In the genomic region with DNA sequence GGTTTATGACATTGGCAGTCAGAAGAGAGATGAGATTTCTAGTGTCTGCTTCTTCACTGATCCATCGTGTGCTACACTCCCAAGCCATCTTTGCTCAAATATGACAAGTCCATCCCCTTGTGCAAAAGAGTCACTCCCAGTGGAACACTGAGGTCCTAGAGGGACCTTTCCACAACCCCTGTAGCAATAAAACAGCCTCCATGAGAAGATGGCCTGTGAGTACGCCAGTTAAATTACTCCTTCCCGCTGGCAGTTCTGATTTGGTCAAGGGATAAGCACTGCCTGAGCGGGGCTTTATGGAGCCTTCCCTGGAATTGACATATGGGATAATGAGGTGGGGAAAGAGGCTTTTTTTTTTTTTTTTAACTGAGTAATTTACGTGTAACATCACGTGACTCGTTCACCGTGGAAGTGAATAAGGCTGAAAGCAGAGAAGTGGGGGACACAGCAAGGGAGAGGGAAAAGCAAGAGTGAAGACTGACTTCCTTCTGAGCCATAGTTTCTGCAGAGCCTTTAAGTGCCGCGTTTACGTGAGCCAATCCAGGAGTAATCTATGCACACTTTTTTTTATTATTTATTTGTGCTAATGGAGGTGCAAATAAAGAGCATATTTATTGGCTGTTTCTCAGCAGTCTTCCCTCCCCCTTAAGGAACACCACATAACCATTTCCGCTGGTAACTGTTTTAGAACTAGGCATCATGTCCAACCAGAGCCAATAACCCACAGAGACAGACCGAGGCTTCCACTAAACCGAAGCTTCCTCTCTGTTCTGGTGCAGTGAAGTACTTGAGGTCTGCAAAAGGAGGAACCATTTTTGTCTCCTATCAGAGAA, we compare ENCODE assay signal across 8 mouse cellular contexts. TPM values are rescaled to one million over a fixed set of nuclear protein-coding genes. Genes with fewer than 3 reads are reported as not detected.
DNase-seq lines count a peak whose midpoint lies in the region; ATAC-seq lines count a peak whose summit lies in the region.

A gene (minus strand): TSS at position 102 of the 833 bp plus-strand sequence.

- 6% methylated on average over 14 of the region's 14 CpGs for WGBS in hindbrain, embryonic 15.5 days
- 17% methylated on average over 14 of the region's 14 CpGs for WGBS in midbrain, embryonic 10.5 days

- peaks cover 39% of the 10 kb centered on the region for H3K4me1 ChIP-seq in hindbrain, embryonic 15.5 days (replicated peaks)
- peaks cover 33% of the 10 kb centered on the region for H3K4me1 ChIP-seq in midbrain, embryonic 10.5 days

- H3K27me3 ChIP-seq in hindbrain, embryonic 15.5 days: no peaks in the 10 kb centered on the region
- no peaks in the 10 kb centered on the region for H3K27me3 ChIP-seq in midbrain, embryonic 10.5 days (ENCODE audit: low read depth, poor library complexity, severe bottlenecking)

- H3K9me3 ChIP-seq in hindbrain, embryonic 15.5 days: no peaks in the 10 kb centered on the region
- H3K9me3 ChIP-seq in midbrain, embryonic 10.5 days (replicated peaks): no peaks in the 10 kb centered on the region

- DNase-seq in 3T3-L1 (ENCODE audit: low read depth, low spot score): peak; percentile 55
- peak; percentile 65 for DNase-seq in MN1 (ENCODE audit: low spot score)
- peak; percentile 50 to 66 for DNase-seq in cerebellum, postnatal 25 days
- no peak for DNase-seq in gastrocnemius, adult 8-10 months (ENCODE audit: low spot score in 2 of 2)
- DNase-seq in left cerebral cortex, postnatal 36 days (ENCODE audit: low spot score in 2 of 2): peak; percentile 31
- DNase-seq in midbrain, embryonic 10.5 days (ENCODE audit: low spot score): peak; percentile 40
- peak; percentile 19 for DNase-seq in thymus, postnatal 25 days

- peak within 1 kb of the TSS; percentile 97 for H3K4me2 ChIP-seq in hindbrain, embryonic 15.5 days

- peak within 1 kb of the TSS; percentile 77 for H3K9ac ChIP-seq in hindbrain, embryonic 15.5 days

- peak within 1 kb of the TSS; percentile 97 for H3K27ac ChIP-seq in hindbrain, embryonic 15.5 days (replicated peaks)
- peak within 1 kb of the TSS; percentile 91 for H3K27ac ChIP-seq in midbrain, embryonic 10.5 days (replicated peaks)

- no peak for ATAC-seq in hindbrain, embryonic 15.5 days (ENCODE audit: low FRiP score, low read depth)

- no peaks in the 10 kb centered on the region for H3K36me3 ChIP-seq in hindbrain, embryonic 15.5 days
- no peaks in the 10 kb centered on the region for H3K36me3 ChIP-seq in midbrain, embryonic 10.5 days

- peak within 1 kb of the TSS; percentile 82 for H3K4me3 ChIP-seq in hindbrain, embryonic 15.5 days
- peak within 1 kb of the TSS; percentile 98 for H3K4me3 ChIP-seq in midbrain, embryonic 10.5 days

- intact Hi-C loops in left cerebral cortex, postnatal 36 days (cut with DNase I): loop anchor here (5.0 kb wide), 1 partner anchor 66 kb away; a partner anchor contains a TSS

RNA-seq across cellular contexts. Expression of the gene that starts here (rescaled TPM):
- 10 to 100 TPM; 24.5 to 31.2 (median 28.6) TPM for total RNA-seq in gastrocnemius, adult 8-10 months (2022)
- 58.0 and 62.9 TPM in 2 replicates for polyA plus RNA-seq in hindbrain, embryonic 15.5 days (2015; fragmentation: Nextera tagmentation; extraction: Ambion mirVana)
- total RNA-seq in left cerebral cortex, postnatal 36 days (2021): 10 to 100 TPM; 62.1 to 64.0 TPM
- 49.3 and 51.6 TPM in 2 replicates for polyA plus RNA-seq in midbrain, embryonic 10.5 days (2016; fragmentation: Nextera tagmentation; extraction: Ambion mirVana)

Comparison
In these comparisons a context has a peak if more than half of its experiments do, and no peak if none do; other contexts are left out.
1. DNase-seq: peak in 3T3-L1 (single experiment), MN1 (single experiment), cerebellum, postnatal 25 days (2 of 2), left cerebral cortex, postnatal 36 days (2 of 2), midbrain, embryonic 10.5 days (single experiment) and thymus, postnatal 25 days (single experiment); none in gastrocnemius, adult 8-10 months (0 of 2).